Mouse (Mus musculus) heart, adult 2 months (tissue): Measurements from ENCODE around the gene Syn3.
A peak's percentile ranks its signal among the peaks of the same experiment; 100 is the strongest.

Source experiments
- CTCF ChIP-seq: fragments of 200-600 bp; IDR thresholded peaks from 2 replicates; pipeline ENCODE4 v1.8.1; 2022; ENCODE audit warnings: antibody characterized with exemption, mild to moderate bottlenecking, moderate library complexity
- EP300 ChIP-seq: fragments of 200-500 bp; IDR thresholded peaks from 2 replicates; pipeline ENCODE4 v1.6.1; 2011; ENCODE audit warnings: low read depth, low read length, control low read depth; ENCODE audit not compliant: insufficient read depth
- POLR2A ChIP-seq: fragments of 200-500 bp; IDR thresholded peaks from 2 replicates; pipeline ENCODE4 v1.6.1; 2011; ENCODE audit warnings: mild to moderate bottlenecking, low read depth, low read length, control low read depth; ENCODE audit not compliant: insufficient read depth

DNA sequence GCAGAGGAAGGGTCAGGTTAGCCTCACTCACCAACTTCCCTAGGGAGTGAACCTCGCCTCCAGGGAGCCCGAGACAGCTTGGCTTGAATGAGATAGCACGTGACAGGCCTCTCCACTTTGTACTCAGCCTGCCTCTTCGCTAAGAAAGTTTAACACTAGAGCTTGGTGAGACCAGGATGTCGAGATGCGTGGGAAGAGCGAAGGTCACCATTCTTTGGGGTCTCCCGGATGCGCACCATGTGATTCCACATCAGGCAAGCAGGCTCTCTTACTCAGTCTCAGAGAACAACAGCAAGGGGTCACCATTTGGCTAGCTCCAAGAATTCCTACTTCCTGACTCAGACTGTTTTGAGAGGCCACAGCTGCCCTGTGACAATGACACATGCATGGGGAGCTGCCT is 234.1 kb downstream of the Syn3 start:
- no peak for TF ChIP-seq CTCF
- no peak for TF ChIP-seq POLR2A
- 0 out of 2 replicates have a peak, but pooled peaks have one; percentile 35 for TF ChIP-seq EP300
